Mouse (Mus musculus): ENCODE data around the gene Bahcc1. TPM values are rescaled to one million over a fixed set of nuclear protein-coding genes. Genes with fewer than 3 reads are reported as not detected.

Gene Bahcc1
- polyA plus RNA-seq, 1 experiment from 2014 or later: 4.4 TPM

DNA sequence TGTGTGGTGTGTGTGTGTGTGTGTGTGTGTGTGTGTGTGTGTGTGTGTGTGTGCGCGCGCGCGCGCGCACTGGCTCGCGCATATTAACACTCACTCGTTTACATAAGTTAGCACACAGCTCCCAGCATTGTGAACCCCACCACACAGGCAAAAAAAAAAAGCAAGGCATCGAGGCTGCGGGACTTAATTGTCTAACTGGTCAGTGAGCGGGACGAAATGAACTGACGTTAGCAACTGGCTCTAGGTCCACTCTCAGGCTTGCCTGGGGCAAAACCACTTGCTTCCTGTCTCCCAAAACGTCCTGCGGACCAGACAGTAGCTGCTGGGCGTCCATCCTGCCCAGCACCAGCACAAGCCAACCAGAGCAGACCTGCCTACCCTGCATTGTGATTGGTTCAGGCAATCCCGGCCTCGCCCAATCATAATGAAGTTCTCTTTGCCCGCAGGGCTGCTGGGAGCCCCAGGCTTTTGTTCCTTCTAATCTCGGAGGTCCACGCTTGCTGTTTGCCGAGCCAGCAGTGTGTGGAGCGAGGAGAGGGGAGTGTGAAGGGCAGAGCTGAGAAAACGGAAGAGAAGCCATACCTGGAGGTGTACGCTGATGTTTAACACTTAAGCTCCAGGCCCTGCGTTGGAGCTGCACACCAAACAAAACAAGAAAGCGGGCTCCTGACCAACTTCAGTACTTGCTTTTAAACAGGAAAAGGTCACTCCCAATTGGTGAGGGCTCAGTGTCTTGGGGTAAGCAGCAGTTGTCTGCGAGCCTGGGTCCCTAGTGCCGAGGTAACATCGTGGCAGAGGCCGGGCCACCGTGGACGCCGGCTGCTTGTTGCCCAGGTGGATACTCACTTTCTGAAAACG lies 83.3 kb downstream of the Bahcc1 start:
- H3K27ac ChIP-seq (replicated peaks): peak overlapping the region; percentile 99

DNA sequence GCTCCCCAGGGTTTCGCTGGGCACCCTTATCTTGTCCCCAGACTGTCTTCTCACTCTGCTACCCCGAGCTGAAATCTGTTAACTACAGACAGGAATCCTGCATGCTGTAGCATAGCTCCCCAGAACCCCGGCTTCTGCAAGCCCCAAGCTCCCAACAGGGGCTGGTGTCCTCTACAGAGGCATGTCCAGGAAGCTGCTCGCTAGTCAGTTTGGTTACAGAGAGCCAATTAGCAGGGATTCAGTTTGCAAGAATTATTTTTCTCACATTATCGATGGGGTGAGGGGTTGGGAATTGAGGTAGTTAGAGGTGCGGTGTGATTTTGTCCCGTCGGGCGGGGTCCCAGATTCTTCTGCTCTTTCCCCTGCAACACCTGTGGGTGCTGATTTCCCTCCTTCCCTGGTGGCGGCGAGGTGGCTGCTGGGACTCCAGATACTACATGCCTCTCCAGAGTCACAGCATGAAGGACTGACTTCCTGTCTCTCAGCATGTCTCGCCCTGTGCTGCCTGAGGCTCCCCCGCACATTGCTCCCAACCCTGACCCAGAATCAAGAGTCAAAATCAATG lies 84.0 kb downstream of the Bahcc1 start:
- Histone ChIP-seq H3K9ac (peak overlapping the region; percentile 90), H3K27ac (replicated peaks) (peak overlapping the region; percentile 99), H3K9me3 (no peaks in the 10 kb centered on the region), H3K4me2 (peak overlapping the region; percentile 86), H3K36me3 (no peaks in the 10 kb centered on the region), H3K27me3 (replicated peaks) (no peaks in the 10 kb centered on the region), H3K4me1 (peaks cover 34% of the 10 kb centered on the region), H3K4me3 (peak overlapping the region; percentile 60)
- 10% methylated on average over 13 of the region's 13 CpGs for WGBS
- no peak for ATAC-seq (ENCODE audit: extremely low read depth, insufficient number of reproducible peaks, low FRiP score, low TSS enrichment)

More for the DNA sequence above, 83.3 kb downstream of the Bahcc1 start:
- 11% methylated on average over 36 of the region's 37 CpGs for WGBS
- H3K36me3 ChIP-seq: no peaks in the 10 kb centered on the region
- peak overlapping the region; percentile 90 for H3K9ac ChIP-seq
- peak; percentile 92 for ATAC-seq (ENCODE audit: extremely low read depth, insufficient number of reproducible peaks, low FRiP score, low TSS enrichment)
- no peaks in the 10 kb centered on the region for H3K9me3 ChIP-seq
- H3K4me3 ChIP-seq: peak overlapping the region; percentile 60
- peak overlapping the region; percentile 86 for H3K4me2 ChIP-seq
- H3K27me3 ChIP-seq (replicated peaks): no peaks in the 10 kb centered on the region
- H3K4me1 ChIP-seq: peaks cover 42% of the 10 kb centered on the region

DNA sequence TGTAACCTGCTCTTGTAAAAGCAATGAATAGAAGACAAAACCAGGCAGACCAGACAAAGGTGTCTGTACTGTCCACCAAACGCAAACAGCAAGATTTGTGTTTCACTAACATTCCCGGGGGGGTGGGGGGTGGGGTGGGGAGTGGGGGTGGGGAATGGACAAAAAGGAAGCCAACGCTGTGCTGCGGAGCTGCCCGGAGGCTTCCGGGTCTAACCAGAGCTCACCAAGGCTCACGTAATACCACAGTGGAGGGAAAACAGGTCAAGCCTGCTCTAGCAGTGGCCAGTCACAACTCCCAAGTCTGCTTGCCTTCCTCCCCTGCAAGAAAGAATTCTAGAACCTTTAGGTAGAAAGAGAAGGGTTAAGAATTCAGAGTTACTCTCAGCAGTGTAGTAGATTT lies 84.7 kb downstream of the Bahcc1 start:
- 0 out of 2 replicates have a peak overlapping the region, but pooled peaks have one; percentile 33 for H3K9ac ChIP-seq
- no peaks in the 10 kb centered on the region for H3K9me3 ChIP-seq
- peak overlapping the region; percentile 99 for H3K27ac ChIP-seq (replicated peaks)
- peak overlapping the region; percentile 86 for H3K4me2 ChIP-seq
- H3K36me3 ChIP-seq: no peaks in the 10 kb centered on the region
- ATAC-seq (ENCODE audit: extremely low read depth, insufficient number of reproducible peaks, low FRiP score, low TSS enrichment): no peak
- 66% methylated on average over 7 of the region's 7 CpGs for WGBS
- no peaks in the 10 kb centered on the region for H3K27me3 ChIP-seq (replicated peaks)
- peaks cover 32% of the 10 kb centered on the region for H3K4me1 ChIP-seq
- no peak overlapping the region for H3K4me3 ChIP-seq

DNA sequence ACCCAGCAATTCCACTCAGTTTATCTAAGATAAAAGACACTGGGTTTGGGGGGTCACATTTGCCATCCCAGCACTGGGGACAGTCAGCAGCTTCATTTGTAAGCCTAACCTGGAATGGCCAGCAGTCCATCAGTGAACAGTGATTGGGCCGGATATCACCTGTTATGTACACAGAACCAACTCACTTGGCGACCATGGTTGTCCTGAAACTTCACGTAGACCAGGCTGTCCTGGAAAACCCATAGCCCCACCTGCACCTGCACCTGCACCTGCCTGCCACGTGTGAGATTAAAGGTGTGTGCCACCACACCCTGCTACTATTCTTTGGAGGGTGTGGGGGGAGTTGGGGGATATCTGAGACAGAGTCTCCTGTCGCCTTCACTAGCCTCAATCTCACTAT lies 86.6 kb downstream of the Bahcc1 start:
- H3K27me3 ChIP-seq (replicated peaks): no peaks in the 10 kb centered on the region
- H3K4me2 ChIP-seq: no peak overlapping the region
- H3K4me3 ChIP-seq: no peak overlapping the region
- H3K27ac ChIP-seq (replicated peaks): no peak overlapping the region
- H3K9me3 ChIP-seq: no peaks in the 10 kb centered on the region
- no peak for ATAC-seq (ENCODE audit: extremely low read depth, insufficient number of reproducible peaks, low FRiP score, low TSS enrichment)
- H3K9ac ChIP-seq: no peak overlapping the region
- no peaks in the 10 kb centered on the region for H3K36me3 ChIP-seq
- H3K4me1 ChIP-seq: peaks cover 26% of the 10 kb centered on the region
- 75% methylated on average over 5 of the region's 5 CpGs for WGBS

DNA sequence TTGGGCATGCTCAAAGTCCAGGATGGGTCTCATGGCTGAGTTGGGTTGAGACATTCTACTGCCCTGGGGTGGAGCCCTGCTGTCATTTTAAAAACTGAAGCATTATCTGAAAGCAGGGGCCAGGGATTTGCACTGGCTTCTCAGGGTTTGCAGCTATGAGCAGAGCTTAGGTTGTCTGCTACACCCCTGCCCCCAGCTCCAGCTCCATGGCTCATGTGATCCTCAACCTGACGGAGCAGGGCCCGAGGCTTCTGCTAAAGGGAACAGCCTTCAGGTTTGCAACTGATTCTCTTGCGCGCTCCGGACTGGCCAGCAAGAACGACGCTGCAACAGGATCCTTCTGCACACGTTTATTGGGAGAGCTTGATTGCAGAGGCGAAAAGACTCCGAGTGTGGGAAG lies 87.4 kb downstream of the Bahcc1 start:
- Histone ChIP-seq H3K4me2 (no peak overlapping the region), H3K4me1 (peaks cover 18% of the 10 kb centered on the region), H3K27ac (replicated peaks) (no peak overlapping the region), H3K36me3 (no peaks in the 10 kb centered on the region), H3K9me3 (no peaks in the 10 kb centered on the region), H3K9ac (no peak overlapping the region), H3K27me3 (replicated peaks) (no peaks in the 10 kb centered on the region), H3K4me3 (no peak overlapping the region)
- ATAC-seq (ENCODE audit: extremely low read depth, insufficient number of reproducible peaks, low FRiP score, low TSS enrichment): no peak
- 92% methylated on average over 10 of the region's 10 CpGs for WGBS

DNA sequence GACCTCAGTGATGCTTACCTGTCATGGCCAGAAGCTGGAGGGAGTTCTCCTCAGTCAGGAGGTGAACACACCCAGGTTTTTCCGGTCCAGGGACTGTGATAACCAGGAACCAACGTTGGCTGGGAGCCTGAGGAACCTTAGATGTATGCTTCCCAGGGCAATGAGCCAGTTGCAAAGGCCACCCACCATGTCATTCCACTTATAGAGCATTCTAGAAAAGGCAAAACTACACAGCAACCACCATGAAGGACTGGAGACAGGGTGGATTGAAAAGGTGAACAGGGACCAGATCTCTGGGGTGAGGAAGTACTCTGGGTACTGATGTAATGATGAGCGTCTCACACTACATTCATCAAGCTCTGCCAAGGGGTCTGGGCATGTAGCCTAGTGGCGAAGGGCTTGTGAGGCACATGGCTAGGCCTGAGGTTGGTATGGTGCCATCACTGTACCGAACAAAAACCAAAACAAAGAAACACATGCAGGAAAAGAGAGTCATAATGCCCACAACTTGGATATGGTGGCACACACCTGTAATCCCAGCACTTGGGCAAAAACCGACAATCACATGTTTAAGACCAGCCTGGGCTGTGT lies 102.8 kb downstream of the Bahcc1 start:
- Histone ChIP-seq H3K27me3 (replicated peaks) (no peaks in the 10 kb centered on the region), H3K27ac (replicated peaks) (no peak overlapping the region), H3K4me3 (no peak overlapping the region), H3K36me3 (no peaks in the 10 kb centered on the region), H3K4me1 (no peaks in the 10 kb centered on the region), H3K9me3 (0 out of 2 replicates have a peak, but pooled peaks cover 4% of the 10 kb centered on the region), H3K4me2 (no peak overlapping the region), H3K9ac (no peak overlapping the region)
- 71% methylated on average over 6 of the region's 6 CpGs for WGBS
- no peak for ATAC-seq (ENCODE audit: extremely low read depth, insufficient number of reproducible peaks, low FRiP score, low TSS enrichment)

DNA sequence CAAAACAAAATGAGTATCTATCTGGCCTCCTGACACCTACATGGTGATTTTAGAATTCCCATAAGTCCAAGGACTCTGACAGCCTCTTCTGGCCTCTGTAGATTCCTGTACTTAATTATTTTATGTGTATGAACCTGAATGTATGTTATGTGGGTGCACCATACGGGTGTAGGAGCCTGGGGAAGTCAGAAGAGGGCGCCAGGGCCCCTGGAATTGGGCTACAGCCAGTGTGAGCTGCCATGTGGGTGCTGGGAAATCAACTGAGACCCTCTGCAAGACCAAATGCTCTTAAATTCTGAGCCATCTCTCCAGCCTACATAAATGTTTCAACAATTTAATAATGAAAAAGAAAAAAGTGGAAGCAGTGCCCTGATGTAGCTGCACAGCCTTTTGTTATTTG lies 104.7 kb downstream of the Bahcc1 start:
- Histone ChIP-seq H3K4me1 (no peaks in the 10 kb centered on the region), H3K4me2 (no peak overlapping the region), H3K27ac (replicated peaks) (no peak overlapping the region), H3K4me3 (no peak overlapping the region), H3K36me3 (no peaks in the 10 kb centered on the region), H3K27me3 (replicated peaks) (no peaks in the 10 kb centered on the region), H3K9me3 (no peaks in the 10 kb centered on the region), H3K9ac (no peak overlapping the region)
- no peak for ATAC-seq (ENCODE audit: extremely low read depth, insufficient number of reproducible peaks, low FRiP score, low TSS enrichment)
- WGBS: 32% methylated on average over 2 of the region's 2 CpGs

DNA sequence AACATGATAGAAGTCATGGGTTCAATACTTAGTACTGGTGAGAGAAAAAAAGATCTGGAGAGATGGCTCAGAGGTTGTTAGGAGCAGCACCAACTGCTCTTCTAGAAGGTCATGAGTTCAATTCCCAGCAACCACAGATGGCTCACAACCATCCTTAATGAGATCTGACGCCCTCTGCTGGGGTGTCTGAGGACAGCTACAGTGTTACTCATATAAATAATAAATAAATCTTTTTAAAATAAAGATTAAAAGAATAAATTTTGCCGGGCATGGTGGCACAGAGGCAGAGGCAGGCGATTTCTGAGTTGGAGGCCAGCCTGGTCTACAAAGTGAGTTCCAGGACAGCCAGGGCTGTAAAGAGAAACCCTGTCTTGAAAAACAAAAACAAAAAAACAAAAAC lies 106.0 kb downstream of the Bahcc1 start:
- Histone ChIP-seq H3K27me3 (replicated peaks) (no peaks in the 10 kb centered on the region), H3K4me3 (no peak overlapping the region), H3K27ac (replicated peaks) (no peak overlapping the region), H3K9ac (no peak overlapping the region), H3K4me2 (no peak overlapping the region), H3K4me1 (no peaks in the 10 kb centered on the region), H3K36me3 (no peaks in the 10 kb centered on the region), H3K9me3 (no peaks in the 10 kb centered on the region)
- no peak for ATAC-seq (ENCODE audit: extremely low read depth, insufficient number of reproducible peaks, low FRiP score, low TSS enrichment)
- WGBS: 66% methylated on average over 3 of the region's 3 CpGs

DNA sequence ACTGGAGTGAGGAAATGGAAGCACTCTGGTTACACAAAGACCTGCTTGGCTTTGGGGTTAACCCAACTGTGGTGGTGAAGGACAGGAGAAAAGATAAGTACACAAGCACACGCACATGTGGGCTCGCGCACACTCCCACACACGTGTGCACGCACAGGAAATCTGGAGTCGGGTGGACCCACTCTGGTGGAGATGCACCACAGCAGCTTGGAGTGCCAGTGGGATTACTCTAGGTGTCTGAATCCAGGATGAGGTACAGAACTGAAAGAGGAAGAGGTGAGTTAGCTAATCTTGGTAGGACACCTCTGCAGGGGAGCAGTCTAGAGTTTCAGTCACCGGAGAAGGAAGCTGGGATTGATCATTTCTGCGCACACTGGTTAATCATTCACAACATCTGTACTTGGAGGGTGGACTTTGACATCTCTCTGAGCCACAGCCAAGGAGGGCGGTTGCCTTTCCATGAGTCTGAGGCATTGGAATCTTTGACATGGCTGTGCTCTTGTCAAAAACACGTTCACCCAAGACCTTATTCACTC lies 107.3 kb downstream of the Bahcc1 start:
- WGBS: 81% methylated on average over 10 of the region's 10 CpGs
- Histone ChIP-seq H3K27me3 (replicated peaks) (no peaks in the 10 kb centered on the region), H3K4me3 (no peak overlapping the region), H3K36me3 (peaks cover 5% of the 10 kb centered on the region), H3K4me1 (peaks cover under 1% of the 10 kb centered on the region; the same call in 1 of the 2 replicates), H3K9ac (no peak overlapping the region), H3K4me2 (no peak overlapping the region), H3K27ac (replicated peaks) (no peak overlapping the region), H3K9me3 (no peaks in the 10 kb centered on the region)
- ATAC-seq (ENCODE audit: extremely low read depth, insufficient number of reproducible peaks, low FRiP score, low TSS enrichment): no peak

DNA sequence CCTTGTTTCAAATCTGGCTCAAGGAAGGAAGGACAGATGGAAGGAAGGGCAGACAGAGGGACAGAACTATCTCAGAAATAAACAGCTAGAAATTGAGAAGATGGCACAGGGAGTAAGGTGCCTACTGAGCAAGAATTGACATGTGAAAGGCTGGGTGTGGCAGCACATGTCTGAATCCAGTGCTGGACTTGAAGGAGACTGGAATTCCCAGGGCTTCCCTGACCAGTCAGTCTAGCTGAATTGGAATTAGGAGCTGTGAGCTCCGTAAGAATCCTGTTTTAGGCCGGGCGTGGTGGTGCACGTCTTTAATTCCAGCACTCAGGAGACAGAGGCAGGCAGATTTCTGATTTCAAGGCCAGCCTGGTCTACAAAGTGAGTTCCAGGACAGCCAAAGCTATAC lies 108.9 kb downstream of the Bahcc1 start:
- no peaks in the 10 kb centered on the region for H3K9me3 ChIP-seq
- H3K4me2 ChIP-seq: no peak overlapping the region
- peaks cover 5% of the 10 kb centered on the region for H3K4me1 ChIP-seq
- 80% methylated on average over 4 of the region's 4 CpGs for WGBS
- no peaks in the 10 kb centered on the region for H3K27me3 ChIP-seq (replicated peaks)
- H3K4me3 ChIP-seq: no peak overlapping the region
- no peak overlapping the region for H3K9ac ChIP-seq
- no peak for ATAC-seq (ENCODE audit: extremely low read depth, insufficient number of reproducible peaks, low FRiP score, low TSS enrichment)
- H3K27ac ChIP-seq (replicated peaks): no peak overlapping the region
- peaks cover 15% of the 10 kb centered on the region for H3K36me3 ChIP-seq
